Mouse (Mus musculus) limb, embryonic 10.5 days (tissue): ENCODE results near the gene Amhr2. TPM values are rescaled to one million over a fixed set of nuclear protein-coding genes. Genes with fewer than 3 reads are reported as not detected.

Source experiments
- DNase-seq: peaks from one replicate; pipeline ENCODE4 v3.0.0-alpha.2; 2017; ENCODE audit warnings: low spot score
- H3K27ac ChIP-seq: fragments of 300-500 bp; sonication (generic); 2 replicates; pipeline ENCODE4 v1.5.1; 2016; ENCODE audit warnings: mild to moderate bottlenecking
- H3K27me3 ChIP-seq: fragments of 300-500 bp; sonication (generic); 2 replicates; pipeline ENCODE4 v1.6.1; 2016; ENCODE audit warnings: low read depth, mild to moderate bottlenecking; ENCODE audit not compliant: poor library complexity, severe bottlenecking
- H3K36me3 ChIP-seq: fragments of 300-500 bp; sonication (generic); 2 replicates; pipeline ENCODE4 v1.6.1; 2016; ENCODE audit warnings: mild to moderate bottlenecking, moderate library complexity
- H3K4me1 ChIP-seq: fragments of 300-500 bp; sonication (generic); 2 replicates; pipeline ENCODE4 v1.6.1; 2016
- H3K4me3 ChIP-seq: fragments of 300-500 bp; sonication (generic); 2 replicates; pipeline ENCODE4 v1.5.1; 2016; ENCODE audit warnings: mild to moderate bottlenecking, moderate library complexity
- H3K9me3 ChIP-seq: fragments of 300-500 bp; sonication (generic); replicated peaks from 2 replicates; pipeline ENCODE4 v1.6.1; 2016; ENCODE audit warnings: mild to moderate bottlenecking
- WGBS: fragments of 180-500 bp; shearing (Covaris S2); methylation state at CpG from one replicate; pipeline ENCODE4 v1.1.7; 2016; 5-methylcytosine and 5-hydroxymethylcytosine counted together
- polyA plus RNA-seq: library from polyadenylated mRNA; unstranded; fragments of >200 nt; fragmentation: Nextera tagmentation; extraction: Ambion mirVana; gene quantifications from 2 replicates; pipeline ENCODE4 v1.2.1, GENCODE M21; 2016

Amhr2 gene
- polyA plus RNA-seq = 0.15 TPM in 1 of 2 replicates, not detected in the other

DNA sequence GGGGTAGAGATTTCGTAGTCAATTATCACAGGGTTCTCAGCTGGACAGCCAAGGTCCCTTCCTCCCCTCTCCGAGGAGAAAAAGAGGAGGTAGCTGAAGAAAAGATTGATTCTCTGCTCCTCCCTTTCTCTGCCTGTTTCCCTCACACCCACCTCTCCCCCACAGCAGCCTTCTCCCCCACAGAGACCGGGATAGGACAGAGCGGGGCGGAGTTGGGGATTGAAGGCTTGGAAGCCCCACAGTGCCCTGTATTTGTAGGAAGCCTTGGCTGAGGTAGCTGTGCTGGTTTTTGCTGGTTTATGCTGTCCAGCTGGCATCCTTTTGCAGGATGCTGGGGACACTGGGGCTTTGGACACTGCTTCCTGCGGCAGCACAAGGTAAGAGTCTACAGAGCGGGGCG is at the start of gene Amhr2:
TSS of gene Amhr2 (plus strand) at position 222 of the 400 bp plus-strand sequence.
- DNase-seq = no peak
- Histone ChIP-seq H3K27me3 (no peaks in the 10 kb centered on the region), H3K4me1 (0 out of 2 replicates have a peak, but pooled peaks cover 3% of the 10 kb centered on the region), H3K27ac (no peak within 1 kb of the TSS), H3K36me3 (no peaks in the 10 kb centered on the region), H3K9me3 (no peaks in the 10 kb centered on the region), H3K4me3 (no peak within 1 kb of the TSS)
- WGBS = 60% methylated on average over 8 of the region's 8 CpGs

DNA sequence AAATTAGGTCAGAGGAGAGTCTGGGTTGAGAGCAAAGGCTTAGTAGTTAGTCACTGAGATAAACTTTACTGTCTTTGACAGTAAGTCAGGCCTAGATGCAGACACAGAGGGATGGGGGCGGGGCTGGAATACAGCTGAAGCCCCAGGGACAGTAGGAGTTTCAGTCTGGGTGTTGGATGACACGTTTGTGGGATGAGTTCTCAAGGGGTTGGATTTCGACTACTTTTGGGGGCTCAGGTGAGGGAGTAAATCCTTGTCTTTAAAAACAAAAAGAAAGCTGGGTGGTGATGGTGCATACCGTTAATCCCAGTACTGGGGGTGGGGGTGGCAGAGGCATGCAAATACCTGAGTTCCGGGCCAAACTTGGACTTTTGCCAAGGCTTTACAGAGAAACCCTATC is 46.5 kb upstream of the Amhr2 start:
- no peaks in the 10 kb centered on the region for H3K27me3 ChIP-seq
- no peaks in the 10 kb centered on the region for H3K36me3 ChIP-seq
- 18% methylated on average over 5 of the region's 5 CpGs for WGBS
- H3K4me3 ChIP-seq = peak overlapping the region; percentile 57
- H3K27ac ChIP-seq = peak overlapping the region; percentile 86
- no peak for DNase-seq
- H3K4me1 ChIP-seq = peaks cover 42% of the 10 kb centered on the region
- no peaks in the 10 kb centered on the region for H3K9me3 ChIP-seq

DNA sequence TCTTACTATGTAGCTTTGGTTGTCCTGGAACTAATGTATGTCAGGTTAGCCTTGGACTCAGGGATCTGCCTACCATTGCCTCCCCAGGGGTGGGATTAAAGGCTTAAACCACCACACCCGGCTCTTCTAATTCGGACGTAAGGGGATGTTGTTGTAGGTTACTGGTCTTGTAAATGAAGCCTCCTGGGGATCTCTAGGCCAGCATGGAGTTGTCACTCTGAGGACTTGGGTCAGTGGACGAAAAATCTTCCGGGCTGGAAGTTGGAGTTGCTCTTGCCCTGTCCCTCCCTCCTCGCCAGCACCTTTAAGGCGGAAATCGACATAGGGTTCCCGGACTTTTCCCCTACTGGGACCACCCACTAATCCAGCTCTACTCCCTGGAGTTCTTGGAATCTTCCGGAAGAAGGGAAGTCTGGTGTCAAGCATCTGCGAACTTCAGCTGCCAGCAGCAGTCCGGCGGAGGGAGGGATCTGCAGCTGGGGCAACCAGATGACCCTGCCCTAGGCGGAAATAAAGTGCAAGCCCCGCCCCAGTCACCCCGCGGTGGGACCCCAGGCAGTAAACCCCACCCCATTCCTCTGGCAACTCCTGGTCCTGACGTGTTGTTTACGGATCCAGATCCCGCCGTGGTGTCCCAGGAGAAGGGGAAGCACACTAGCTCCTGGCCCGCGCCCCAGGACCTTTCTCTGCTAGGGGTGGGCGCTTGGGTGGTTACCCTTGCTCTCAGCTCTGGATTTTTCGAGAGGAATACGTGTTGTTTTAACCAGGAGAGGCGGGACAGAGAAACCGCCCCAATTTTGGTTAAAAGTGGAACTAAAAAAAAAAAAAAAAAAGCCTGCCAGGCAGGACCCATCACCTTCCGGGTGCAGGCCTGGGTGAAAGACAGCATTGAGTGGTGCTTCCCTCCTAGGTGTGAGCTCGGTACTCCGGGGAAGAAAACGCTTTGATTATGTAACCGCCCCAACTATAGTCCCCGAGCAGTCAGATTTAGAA is 45.6 kb upstream of the Amhr2 start:
- H3K36me3 ChIP-seq = no peaks in the 10 kb centered on the region
- DNase-seq = peak; percentile 89
- no peaks in the 10 kb centered on the region for H3K9me3 ChIP-seq
- no peaks in the 10 kb centered on the region for H3K27me3 ChIP-seq
- H3K4me3 ChIP-seq = peak overlapping the region; percentile 57
- 3% methylated on average over 34 of the region's 34 CpGs for WGBS
- peak overlapping the region; percentile 86 for H3K27ac ChIP-seq
- peaks cover 40% of the 10 kb centered on the region for H3K4me1 ChIP-seq

DNA sequence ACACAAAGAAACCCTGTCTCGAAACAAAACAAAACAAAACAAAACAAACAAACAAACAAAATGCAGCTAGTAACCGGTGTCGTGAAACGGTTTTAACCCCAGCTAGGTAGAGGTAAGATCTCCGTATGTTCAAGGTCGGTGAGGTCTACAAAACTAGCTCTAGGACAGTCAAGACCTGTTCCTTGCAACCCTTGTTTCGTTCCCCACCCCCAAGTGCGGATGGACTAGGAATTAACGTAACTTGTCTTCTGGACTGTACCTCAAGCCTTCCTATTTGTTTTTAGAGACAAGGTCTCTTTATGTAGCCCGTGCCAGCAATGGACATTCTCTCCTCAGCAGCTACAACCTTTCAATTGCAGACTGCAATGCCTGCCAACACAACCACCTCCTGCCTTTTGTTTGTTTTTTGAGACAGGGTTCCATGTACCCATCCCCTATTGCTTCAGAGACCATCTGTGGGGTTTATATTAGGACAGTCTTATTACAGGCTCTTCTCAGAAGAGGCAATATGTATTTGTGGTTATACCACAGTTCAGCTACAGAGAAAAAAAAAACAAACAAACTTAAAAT is 44.6 kb upstream of the Amhr2 start:
- Histone ChIP-seq H3K27ac (peak overlapping the region; percentile 86), H3K36me3 (no peaks in the 10 kb centered on the region), H3K9me3 (no peaks in the 10 kb centered on the region), H3K4me3 (peak overlapping the region; percentile 57; the same call in 1 of the 2 replicates), H3K27me3 (no peaks in the 10 kb centered on the region), H3K4me1 (peaks cover 38% of the 10 kb centered on the region)
- WGBS = 86% methylated on average over 10 of the region's 10 CpGs
- DNase-seq = no peak

DNA sequence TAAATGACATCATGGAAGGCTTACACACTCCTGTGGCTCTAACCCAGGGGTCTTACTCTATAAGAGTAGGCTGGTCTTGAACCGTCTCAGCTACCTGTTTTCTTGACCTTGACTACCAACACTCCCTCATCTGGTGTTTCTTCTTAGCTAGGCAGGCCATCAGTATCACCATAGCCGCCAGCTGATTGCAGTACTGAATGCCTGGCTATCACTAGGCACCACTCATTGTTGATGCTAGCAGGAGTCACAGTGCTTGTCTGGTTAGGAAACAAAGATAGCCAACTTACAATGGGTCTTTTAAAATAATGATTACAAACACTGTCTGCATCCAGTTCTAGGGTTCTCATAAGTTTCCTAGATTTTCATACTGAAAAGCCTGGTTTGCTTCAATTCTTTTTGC is 43.9 kb upstream of the Amhr2 start:
- H3K4me3 ChIP-seq = no peak overlapping the region
- DNase-seq = no peak
- peak overlapping the region; percentile 86 for H3K27ac ChIP-seq
- H3K4me1 ChIP-seq = peaks cover 37% of the 10 kb centered on the region
- WGBS = 92% methylated on average over 2 of the region's 2 CpGs
- no peaks in the 10 kb centered on the region for H3K36me3 ChIP-seq
- no peaks in the 10 kb centered on the region for H3K9me3 ChIP-seq
- H3K27me3 ChIP-seq = no peaks in the 10 kb centered on the region

DNA sequence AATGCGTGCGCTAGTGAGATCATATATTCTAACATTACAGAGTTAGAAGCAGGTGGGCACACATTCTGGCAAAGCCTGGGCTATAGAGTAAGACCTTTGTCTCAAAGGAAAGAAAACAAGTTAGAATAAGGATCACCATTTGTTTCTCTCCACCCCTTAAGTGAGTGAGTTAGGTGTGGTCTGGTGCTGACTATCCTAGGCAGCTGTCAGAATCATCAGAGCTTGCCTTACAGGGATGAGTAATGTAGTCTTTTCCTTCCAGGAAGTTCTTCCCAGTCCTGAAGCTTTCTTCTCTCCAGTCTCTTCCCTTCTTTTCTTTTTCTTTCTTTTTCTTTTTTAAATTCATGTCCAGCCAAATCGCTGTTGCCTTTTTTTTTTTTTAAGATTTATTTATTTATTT is 43.0 kb upstream of the Amhr2 start:
- WGBS = 97% methylated on average over 3 of the region's 3 CpGs
- no peaks in the 10 kb centered on the region for H3K9me3 ChIP-seq
- H3K27me3 ChIP-seq = no peaks in the 10 kb centered on the region

DNA sequence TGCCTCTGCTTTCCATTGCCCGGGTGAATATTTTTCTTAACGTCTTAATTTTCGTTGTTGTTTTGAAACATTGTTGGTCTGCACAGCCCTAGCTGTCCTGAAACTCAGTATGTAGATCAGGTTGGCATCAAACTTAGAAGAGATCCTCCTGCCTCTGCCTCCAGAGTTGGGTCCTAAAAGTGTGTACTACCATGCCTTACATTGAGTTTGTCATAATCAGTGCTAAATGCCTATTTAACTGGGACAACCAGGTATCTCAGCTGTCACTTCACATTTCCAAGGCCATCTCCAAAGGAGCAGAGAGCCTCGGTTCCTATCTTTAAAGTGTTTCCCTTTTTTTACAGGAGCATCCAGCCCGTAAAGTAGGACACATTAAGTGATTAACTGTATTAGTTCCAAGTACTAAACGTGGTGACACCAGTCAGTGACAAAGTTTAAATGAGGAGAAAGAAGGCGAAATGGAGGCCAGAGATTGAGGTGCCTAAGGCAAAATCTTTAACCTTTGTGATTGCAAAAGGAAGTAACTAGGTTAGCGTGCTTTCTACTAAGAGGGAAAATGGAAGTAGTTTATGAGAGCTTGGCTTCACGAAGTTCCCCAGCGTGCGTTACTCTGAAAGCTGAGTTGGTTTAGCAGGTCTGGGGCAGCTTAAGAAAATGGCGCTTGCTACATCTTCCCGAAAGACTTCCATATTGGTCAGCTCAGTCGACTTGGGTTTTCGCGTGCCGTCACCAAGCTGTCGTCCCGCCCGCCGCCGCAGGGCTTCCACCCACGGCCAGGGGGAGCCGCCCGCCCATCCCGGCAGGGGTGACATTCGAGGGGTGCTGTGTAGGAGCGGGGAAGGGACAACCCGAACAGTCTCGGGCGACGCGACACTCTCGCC is 40.3 kb upstream of the Amhr2 start:
- peak; percentile 89 for DNase-seq
- H3K4me3 ChIP-seq = peak overlapping the region; percentile 91
- H3K4me1 ChIP-seq = peaks cover 43% of the 10 kb centered on the region
- H3K36me3 ChIP-seq = peaks cover 28% of the 10 kb centered on the region
- no peaks in the 10 kb centered on the region for H3K9me3 ChIP-seq
- H3K27me3 ChIP-seq = no peaks in the 10 kb centered on the region
- peak overlapping the region; percentile 100 for H3K27ac ChIP-seq
- 16% methylated on average over 34 of the region's 34 CpGs for WGBS

More for the DNA sequence above, 43.0 kb upstream of the Amhr2 start:
- DNase-seq = no peak
- peaks cover 39% of the 10 kb centered on the region for H3K4me1 ChIP-seq
- no peak overlapping the region for H3K4me3 ChIP-seq
- H3K27ac ChIP-seq = no peak overlapping the region
- 0 out of 2 replicates have a peak, but pooled peaks cover 1% of the 10 kb centered on the region for H3K36me3 ChIP-seq

DNA sequence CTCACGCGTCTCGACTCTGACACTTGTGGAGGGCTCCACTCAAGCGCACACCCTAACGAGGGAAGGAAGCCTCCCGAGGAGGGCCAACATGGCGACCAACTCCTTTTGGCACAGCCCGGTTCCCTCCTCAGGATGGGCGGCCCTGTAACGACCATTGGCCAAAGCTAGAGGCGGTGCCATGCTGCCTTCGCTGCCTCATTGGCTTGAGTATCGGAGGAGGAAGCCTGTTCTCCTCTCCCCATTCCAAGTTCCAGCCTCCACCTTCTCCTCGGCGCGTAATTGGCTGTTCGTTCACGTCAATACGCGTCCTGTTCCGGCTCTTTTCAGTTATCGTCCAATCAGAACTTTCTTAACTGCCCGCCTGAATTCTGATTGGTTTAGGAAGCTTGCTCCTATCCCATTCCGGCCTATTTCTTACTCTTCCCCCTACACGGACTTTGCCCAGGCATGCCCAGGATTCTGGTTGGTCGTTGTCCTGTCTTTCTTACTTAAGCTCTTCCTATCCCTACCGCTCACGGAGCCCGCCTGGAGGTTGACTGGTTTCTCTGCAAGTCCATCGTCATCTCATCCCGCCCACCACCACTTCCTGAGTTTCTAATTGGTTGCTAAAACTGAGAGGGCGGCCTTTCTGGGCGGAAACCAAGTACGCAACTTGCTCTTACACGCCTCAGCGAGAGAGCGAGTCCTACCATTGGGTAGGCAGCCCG is 39.5 kb upstream of the Amhr2 start, which contains the start of gene Sp1:
TSS of gene Sp1 (plus strand) at position 655 of the 707 bp plus-strand sequence.
- Histone ChIP-seq H3K27me3 (no peaks in the 10 kb centered on the region), H3K36me3 (peaks cover 36% of the 10 kb centered on the region), H3K27ac (peak within 1 kb of the TSS; percentile 100), H3K4me3 (peak within 1 kb of the TSS; percentile 91), H3K4me1 (peaks cover 43% of the 10 kb centered on the region), H3K9me3 (no peaks in the 10 kb centered on the region)
- under 1% methylated on average over 38 of the region's 38 CpGs for WGBS
- DNase-seq = peak; percentile 94

DNA sequence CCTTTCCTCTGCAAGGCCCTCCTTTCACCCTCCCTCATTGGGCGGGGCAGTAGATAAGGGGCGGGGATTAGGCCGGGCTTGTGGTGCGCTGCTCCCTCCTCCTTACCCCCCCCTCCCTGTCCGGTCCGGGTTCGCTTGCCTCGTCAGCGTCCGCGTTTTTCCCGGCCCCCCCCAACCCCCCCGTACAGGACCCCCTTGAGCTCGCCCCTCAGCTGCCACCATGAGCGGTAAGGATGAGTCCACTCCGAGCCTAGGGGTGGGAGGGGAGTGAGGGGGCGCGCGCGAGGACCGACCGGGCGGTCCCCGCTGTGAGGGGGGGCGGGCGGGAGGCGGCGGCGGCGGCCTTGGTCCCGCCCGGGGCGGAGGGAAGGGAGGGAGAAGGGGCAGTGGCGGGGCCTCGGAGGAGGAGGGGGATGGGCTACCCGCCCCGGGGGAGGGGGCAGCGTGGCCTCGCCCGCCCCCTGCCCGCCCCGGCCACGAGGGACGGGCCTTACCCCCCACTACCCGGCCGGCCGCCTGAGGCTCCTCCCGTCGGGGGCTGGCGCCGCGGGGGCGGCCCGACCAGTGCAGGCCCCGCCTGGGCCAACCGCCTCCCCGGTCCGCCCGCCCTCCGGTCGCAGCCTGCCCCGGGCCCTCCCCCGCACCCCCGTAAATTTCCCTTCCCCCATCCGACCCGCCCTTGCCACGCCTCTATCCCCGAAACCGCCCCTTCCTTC is 38.8 kb upstream of the Amhr2 start:
- DNase-seq = peak; percentile 84
- no peaks in the 10 kb centered on the region for H3K9me3 ChIP-seq
- H3K36me3 ChIP-seq = peaks cover 43% of the 10 kb centered on the region
- H3K27ac ChIP-seq = peak overlapping the region; percentile 100
- under 1% methylated on average over 34 of the region's 69 CpGs for WGBS
- H3K4me1 ChIP-seq = peaks cover 42% of the 10 kb centered on the region
- H3K27me3 ChIP-seq = no peaks in the 10 kb centered on the region
- H3K4me3 ChIP-seq = peak overlapping the region; percentile 91

DNA sequence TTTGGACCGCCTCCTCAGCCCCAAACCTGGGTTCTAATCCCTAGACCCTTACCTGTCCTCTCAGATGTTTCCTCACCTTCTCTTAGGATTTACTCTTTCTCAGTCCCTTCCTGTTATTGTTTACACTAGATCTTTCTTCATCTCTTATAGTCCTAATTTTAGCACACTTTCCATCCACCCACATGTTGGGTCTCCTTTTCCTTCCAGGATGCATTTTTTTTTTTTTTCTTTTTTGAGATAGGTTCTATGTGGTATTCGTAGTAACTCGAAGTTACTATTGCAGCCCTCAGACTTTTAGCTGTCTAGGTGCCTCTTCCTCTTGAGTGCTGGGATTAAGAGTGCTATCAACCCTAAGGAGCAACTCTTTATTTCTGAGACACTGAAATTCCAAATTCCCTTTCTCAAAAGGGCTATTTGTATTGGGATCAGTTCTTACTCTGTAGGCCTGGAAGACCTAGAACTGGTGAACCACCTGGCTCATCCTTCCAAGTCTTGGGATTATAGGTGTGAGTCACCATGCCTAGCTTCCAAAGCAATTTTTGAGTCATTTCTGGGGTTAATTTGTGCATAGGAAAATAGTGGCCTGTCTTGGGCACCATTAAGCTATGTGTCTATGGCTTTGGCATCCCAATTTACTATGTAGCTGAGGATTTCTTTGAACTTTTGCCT is 38.1 kb upstream of the Amhr2 start:
- 36% methylated on average over 3 of the region's 3 CpGs for WGBS
- Histone ChIP-seq H3K27ac (peak overlapping the region; percentile 100), H3K4me1 (peaks cover 42% of the 10 kb centered on the region), H3K27me3 (no peaks in the 10 kb centered on the region), H3K4me3 (peak overlapping the region; percentile 91), H3K36me3 (peaks cover 50% of the 10 kb centered on the region), H3K9me3 (no peaks in the 10 kb centered on the region)
- DNase-seq = no peak
